Mouse (Mus musculus): ENCODE measurements at regions not wholly inside any gene's neighbourhood (a gene's known extent, or its start where the extent isn't known, plus 50 kb on each side); places are given as distances from the start of the nearest gene placed in this dataset.

- 41% methylated on average over 5 of the region's 5 CpGs for WGBS
- H3K36me3 ChIP-seq (ENCODE audit: insufficient read depth) = no peaks in the 10 kb centered on the region
- no peak for DNase-seq
Measured at GRCm38 (mm10) chr8:31314692-31315358, 2113.7 kb upstream of the 5930422O12Rik start.

GRCm38 (mm10) chr8:31315359-31315705, 2113.2 kb upstream of the 5930422O12Rik start:
- Histone ChIP-seq H3K9me3 (ENCODE audit: low read depth, low read length) (no peaks in the 10 kb centered on the region), H3K9ac (no peak overlapping the region), H3K27ac (ENCODE audit: low read depth) (no peak overlapping the region), H3K4me1 (ENCODE audit: insufficient read depth) (0 out of 2 replicates have a peak, but pooled peaks cover 4% of the 10 kb centered on the region), H3K4me3 (ENCODE audit: low read depth, low read length) (no peak overlapping the region), H3K36me3 (ENCODE audit: insufficient read depth) (no peaks in the 10 kb centered on the region), H3K27me3 (ENCODE audit: insufficient read depth, low read length) (no peaks in the 10 kb centered on the region), H3K4me2 (no peak overlapping the region)
- peak; percentile 64 for DNase-seq
- 38% methylated on average over 8 of the region's 8 CpGs for WGBS
- ATAC-seq (ENCODE audit: insufficient read depth) = peak; percentile 66; the same call in 1 of the 2 replicates
- no peak for TF ChIP-seq CTCF (IDR thresholded peaks at IDR 0.05; ENCODE audit: low read depth)

More at GRCm38 (mm10) chr8:31314692-31315358, 2113.7 kb upstream of the 5930422O12Rik start:
- Histone ChIP-seq H3K4me2 (no peak overlapping the region), H3K9me3 (ENCODE audit: low read depth, low read length) (no peaks in the 10 kb centered on the region), H3K27ac (ENCODE audit: low read depth) (no peak overlapping the region), H3K27me3 (ENCODE audit: insufficient read depth, low read length) (no peaks in the 10 kb centered on the region), H3K4me1 (ENCODE audit: insufficient read depth) (0 out of 2 replicates have a peak, but pooled peaks cover 4% of the 10 kb centered on the region), H3K4me3 (ENCODE audit: low read depth, low read length) (no peak overlapping the region), H3K9ac (no peak overlapping the region)
- no peak for TF ChIP-seq CTCF (IDR thresholded peaks at IDR 0.05; ENCODE audit: low read depth)
- no peak for ATAC-seq (ENCODE audit: insufficient read depth)

GRCm38 (mm10) chr8:31333545-31334297, 2094.8 kb upstream of the 5930422O12Rik start:
- H3K4me2 ChIP-seq = no peak overlapping the region
- H3K27ac ChIP-seq (ENCODE audit: low read depth) = no peak overlapping the region
- no peaks in the 10 kb centered on the region for H3K4me1 ChIP-seq (ENCODE audit: insufficient read depth)
- H3K36me3 ChIP-seq (ENCODE audit: insufficient read depth) = no peaks in the 10 kb centered on the region
- TF ChIP-seq CTCF (IDR thresholded peaks at IDR 0.05; ENCODE audit: low read depth) = no peak
- H3K9me3 ChIP-seq (ENCODE audit: low read depth, low read length) = no peaks in the 10 kb centered on the region
- DNase-seq (no peak), ATAC-seq (ENCODE audit: insufficient read depth) (no peak)
- no peaks in the 10 kb centered on the region for H3K27me3 ChIP-seq (ENCODE audit: insufficient read depth, low read length)
- H3K4me3 ChIP-seq (ENCODE audit: low read depth, low read length) = no peak overlapping the region
- WGBS = 83% methylated on average over 7 of the region's 7 CpGs
- no peak overlapping the region for H3K9ac ChIP-seq

GRCm38 (mm10) chr8:31348504-31348903, 2080.0 kb upstream of the 5930422O12Rik start:
- no peaks in the 10 kb centered on the region for H3K27me3 ChIP-seq (ENCODE audit: insufficient read depth, low read length)
- WGBS = 64% methylated on average over 4 of the region's 4 CpGs

GRCm38 (mm10) chr8:31369636-31370035, 2058.9 kb upstream of the 5930422O12Rik start:
- no peaks in the 10 kb centered on the region for H3K36me3 ChIP-seq (ENCODE audit: insufficient read depth)
- no peak overlapping the region for H3K27ac ChIP-seq (ENCODE audit: low read depth)
- H3K9ac ChIP-seq = no peak overlapping the region
- no peak for ATAC-seq (ENCODE audit: insufficient read depth)
- no peak overlapping the region for H3K4me3 ChIP-seq (ENCODE audit: low read depth, low read length)
- no peak for TF ChIP-seq CTCF (IDR thresholded peaks at IDR 0.05; ENCODE audit: low read depth)
- H3K9me3 ChIP-seq (ENCODE audit: low read depth, low read length) = no peaks in the 10 kb centered on the region
- no peaks in the 10 kb centered on the region for H3K4me1 ChIP-seq (ENCODE audit: insufficient read depth)
- DNase-seq = no peak
- WGBS = 78% methylated on average over 5 of the region's 5 CpGs
- no peaks in the 10 kb centered on the region for H3K27me3 ChIP-seq (ENCODE audit: insufficient read depth, low read length)
- no peak overlapping the region for H3K4me2 ChIP-seq

More at GRCm38 (mm10) chr8:31348504-31348903, 2080.0 kb upstream of the 5930422O12Rik start:
- no peak for DNase-seq
- H3K9me3 ChIP-seq (ENCODE audit: low read depth, low read length) = no peaks in the 10 kb centered on the region
- H3K27ac ChIP-seq (ENCODE audit: low read depth) = no peak overlapping the region
- no peak for TF ChIP-seq CTCF (IDR thresholded peaks at IDR 0.05; ENCODE audit: low read depth)
- H3K4me1 ChIP-seq (ENCODE audit: insufficient read depth) = no peaks in the 10 kb centered on the region
- H3K9ac ChIP-seq = no peak overlapping the region
- H3K4me3 ChIP-seq (ENCODE audit: low read depth, low read length) = no peak overlapping the region
- H3K4me2 ChIP-seq = no peak overlapping the region
- H3K36me3 ChIP-seq (ENCODE audit: insufficient read depth) = no peaks in the 10 kb centered on the region
- no peak for ATAC-seq (ENCODE audit: insufficient read depth)

GRCm38 (mm10) chr8:31370137-31371010, 2058.1 kb upstream of the 5930422O12Rik start:
- Histone ChIP-seq H3K27me3 (ENCODE audit: insufficient read depth, low read length) (no peaks in the 10 kb centered on the region), H3K4me1 (ENCODE audit: insufficient read depth) (no peaks in the 10 kb centered on the region), H3K27ac (ENCODE audit: low read depth) (no peak overlapping the region), H3K4me2 (no peak overlapping the region), H3K36me3 (ENCODE audit: insufficient read depth) (no peaks in the 10 kb centered on the region), H3K4me3 (ENCODE audit: low read depth, low read length) (no peak overlapping the region), H3K9me3 (ENCODE audit: low read depth, low read length) (no peaks in the 10 kb centered on the region), H3K9ac (no peak overlapping the region)
- DNase-seq = peak; percentile 45
- no peak; the same call in 1 of the 2 replicates for TF ChIP-seq CTCF (IDR thresholded peaks at IDR 0.05; ENCODE audit: low read depth)
- ATAC-seq (ENCODE audit: insufficient read depth) = peak; percentile 74; the same call in 1 of the 2 replicates
- WGBS = 28% methylated on average over 3 of the region's 3 CpGs

Data from lung, embryonic 14.5 days (tissue).